Mouse (Mus musculus): ENCODE measurements around the gene Kcna10. TPM values are rescaled to one million over a fixed set of nuclear protein-coding genes. Genes with fewer than 3 reads are reported as not detected.

Gene Kcna10
- polyA plus RNA-seq, 1 experiment from 2014 or later = not detected

DNA sequence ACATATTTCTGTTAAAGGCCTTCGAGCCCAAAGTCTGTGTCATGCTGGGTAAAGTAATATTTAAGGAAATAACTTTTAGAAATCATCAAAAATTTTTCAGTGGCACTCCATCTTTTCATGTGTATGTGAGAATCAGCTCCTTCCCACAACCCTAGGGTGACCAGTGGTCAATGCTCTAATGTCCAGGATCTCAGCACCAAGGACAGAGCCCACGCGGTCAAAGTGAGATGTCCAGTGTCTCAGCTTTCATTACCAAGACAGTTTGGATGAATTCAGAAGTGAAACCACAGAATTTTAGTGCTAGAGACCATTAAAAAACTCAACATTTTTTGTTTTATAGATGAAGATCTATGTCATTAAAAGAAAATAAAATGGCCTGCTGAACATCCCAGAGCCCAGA, 10.9 kb upstream of the Kcna10 start:
- WGBS (ENCODE audit: insufficient replicate concordance) = 53% methylated on average over 3 of the region's 3 CpGs
- no peak for ATAC-seq

DNA sequence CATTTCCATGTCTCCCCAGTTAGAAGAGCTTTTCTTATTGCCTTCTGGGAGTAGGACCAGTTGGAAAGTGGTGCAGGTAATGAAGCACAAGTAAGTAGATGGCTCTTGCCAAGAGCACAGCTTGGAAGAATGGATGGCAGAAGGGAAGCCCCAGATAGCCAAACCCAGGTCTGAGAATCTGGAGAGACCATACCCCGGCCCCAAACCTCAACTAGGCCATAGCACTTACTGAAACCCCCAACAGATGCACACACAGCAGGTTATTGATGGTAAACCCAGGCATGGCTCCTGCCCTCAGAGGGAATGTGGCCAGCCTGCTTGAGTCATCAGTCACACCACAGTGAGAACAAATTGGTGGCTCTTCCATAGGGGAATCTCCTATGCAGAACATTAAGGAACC, 10.3 kb upstream of the Kcna10 start:
- Histone ChIP-seq H3K27me3 (replicated peaks) (no peaks in the 10 kb centered on the region), H3K36me3 (no peaks in the 10 kb centered on the region), H3K9ac (no peak overlapping the region), H3K4me2 (no peak overlapping the region), H3K4me1 (no peaks in the 10 kb centered on the region), H3K27ac (no peak overlapping the region), H3K4me3 (no peak overlapping the region), H3K9me3 (replicated peaks) (no peaks in the 10 kb centered on the region)
- WGBS (ENCODE audit: insufficient replicate concordance) = 53% methylated on average over 1 of the region's 1 CpGs
- ATAC-seq = no peak

More for the DNA sequence above, 10.9 kb upstream of the Kcna10 start:
- Histone ChIP-seq H3K9me3 (replicated peaks) (no peaks in the 10 kb centered on the region), H3K4me1 (no peaks in the 10 kb centered on the region), H3K4me3 (no peak overlapping the region), H3K27me3 (replicated peaks) (no peaks in the 10 kb centered on the region), H3K27ac (no peak overlapping the region), H3K9ac (no peak overlapping the region), H3K36me3 (no peaks in the 10 kb centered on the region), H3K4me2 (no peak overlapping the region)

DNA sequence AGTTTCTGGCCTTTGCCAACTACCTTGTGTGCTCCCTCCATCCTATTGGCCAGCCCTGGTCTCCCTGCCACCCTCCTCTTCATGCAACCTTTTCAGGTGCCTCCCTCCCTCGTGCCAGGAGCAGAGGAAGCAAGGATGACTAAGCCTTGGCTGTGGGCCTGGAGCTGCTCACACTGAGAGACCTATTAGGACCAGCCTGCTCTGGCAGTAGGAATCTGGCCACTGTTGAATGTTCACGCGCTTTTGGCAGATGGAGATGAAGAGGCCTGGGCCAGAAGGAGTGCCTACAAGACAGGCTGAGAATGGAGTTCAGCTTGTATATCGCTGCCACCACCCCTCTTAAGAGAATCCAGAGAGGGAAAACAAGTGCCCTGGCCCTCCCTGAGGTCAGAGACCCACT, 7.4 kb upstream of the Kcna10 start:
- no peak for ATAC-seq

DNA sequence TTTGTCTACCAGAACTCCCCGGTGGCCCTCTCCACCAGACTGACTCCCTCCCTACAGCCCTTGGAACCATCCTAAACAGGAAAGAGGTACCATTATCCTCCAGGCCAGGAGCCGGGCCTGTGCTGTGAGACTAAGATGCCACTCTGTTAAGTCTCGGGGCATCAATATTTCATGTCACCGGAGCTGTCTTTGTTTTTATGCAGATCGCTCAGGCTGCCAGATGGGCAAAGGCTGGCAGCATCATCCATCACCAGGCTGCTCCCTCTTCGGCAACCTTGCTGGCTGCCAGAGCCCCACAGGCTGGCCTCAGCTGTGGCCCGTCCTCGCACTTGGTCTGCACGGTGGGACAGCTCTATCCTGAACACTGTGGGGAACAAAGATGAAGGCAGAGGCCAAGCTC, 6.4 kb upstream of the Kcna10 start:
- ATAC-seq = no peak
- Histone ChIP-seq H3K36me3 (no peaks in the 10 kb centered on the region), H3K9ac (no peak overlapping the region), H3K27me3 (replicated peaks) (no peaks in the 10 kb centered on the region), H3K4me3 (no peak overlapping the region), H3K4me2 (no peak overlapping the region), H3K27ac (no peak overlapping the region), H3K9me3 (replicated peaks) (no peaks in the 10 kb centered on the region), H3K4me1 (no peaks in the 10 kb centered on the region)
- WGBS (ENCODE audit: insufficient replicate concordance) = 69% methylated on average over 9 of the region's 9 CpGs

More for the DNA sequence above, 7.4 kb upstream of the Kcna10 start:
- Histone ChIP-seq H3K36me3 (no peaks in the 10 kb centered on the region), H3K9me3 (replicated peaks) (no peaks in the 10 kb centered on the region), H3K27ac (no peak overlapping the region), H3K9ac (no peak overlapping the region), H3K27me3 (replicated peaks) (no peaks in the 10 kb centered on the region), H3K4me2 (no peak overlapping the region), H3K4me1 (no peaks in the 10 kb centered on the region), H3K4me3 (no peak overlapping the region)
- 50% methylated on average over 4 of the region's 4 CpGs for WGBS (ENCODE audit: insufficient replicate concordance)

DNA sequence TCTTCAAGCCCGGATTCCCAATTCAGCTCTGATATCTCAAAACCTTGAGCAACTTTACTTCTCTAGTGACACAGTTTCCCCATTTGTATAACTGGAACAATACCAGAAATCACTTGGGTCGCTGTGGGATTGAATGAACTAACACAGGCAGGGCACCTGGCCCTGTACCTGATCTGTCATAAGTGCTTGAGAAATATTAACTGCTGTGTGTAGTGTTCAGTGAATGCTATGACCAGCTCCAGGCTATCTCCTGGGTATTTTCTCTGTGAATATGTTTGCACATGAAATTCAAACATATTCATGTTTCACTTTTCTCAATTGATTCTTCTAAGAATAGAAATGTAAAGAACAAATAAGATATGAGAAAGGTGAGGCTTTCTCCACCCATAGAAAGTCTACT, 2.0 kb upstream of the Kcna10 start:
- Histone ChIP-seq H3K9ac (no peak overlapping the region), H3K4me1 (no peaks in the 10 kb centered on the region), H3K4me3 (no peak overlapping the region), H3K4me2 (no peak overlapping the region), H3K27ac (no peak overlapping the region), H3K27me3 (replicated peaks) (no peaks in the 10 kb centered on the region), H3K9me3 (replicated peaks) (no peaks in the 10 kb centered on the region), H3K36me3 (no peaks in the 10 kb centered on the region)
- ATAC-seq = no peak
- WGBS (ENCODE audit: insufficient replicate concordance) = 52% methylated on average over 2 of the region's 2 CpGs

DNA sequence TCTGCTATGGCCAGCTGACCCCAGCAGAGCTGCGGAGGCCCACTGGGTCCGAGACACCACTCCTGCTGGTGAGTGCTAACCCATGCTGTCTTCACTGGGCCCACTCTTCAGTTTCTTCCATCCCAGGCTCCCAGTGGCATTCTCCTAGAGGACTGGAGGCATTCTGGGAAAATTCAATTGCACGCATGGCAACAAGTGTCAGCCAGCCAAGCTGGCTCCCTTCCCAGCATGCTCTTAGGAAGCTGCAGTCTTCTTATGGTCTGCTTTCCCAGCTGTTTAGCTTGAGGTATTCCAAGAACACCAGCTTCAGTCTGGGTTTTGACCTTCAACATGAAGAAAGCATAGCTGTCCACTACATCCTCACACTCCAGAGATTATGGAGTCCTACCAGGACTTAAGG, 322 bp downstream of the Kcna10 start:
- ATAC-seq = no peak
- no peak overlapping the region for H3K4me2 ChIP-seq
- 60% methylated on average over 3 of the region's 3 CpGs for WGBS (ENCODE audit: insufficient replicate concordance)
- H3K27me3 ChIP-seq (replicated peaks) = no peaks in the 10 kb centered on the region
- H3K9me3 ChIP-seq (replicated peaks) = no peaks in the 10 kb centered on the region
- H3K4me1 ChIP-seq = no peaks in the 10 kb centered on the region
- no peaks in the 10 kb centered on the region for H3K36me3 ChIP-seq
- no peak overlapping the region for H3K9ac ChIP-seq
- no peak overlapping the region for H3K4me3 ChIP-seq
- no peak overlapping the region for H3K27ac ChIP-seq

DNA sequence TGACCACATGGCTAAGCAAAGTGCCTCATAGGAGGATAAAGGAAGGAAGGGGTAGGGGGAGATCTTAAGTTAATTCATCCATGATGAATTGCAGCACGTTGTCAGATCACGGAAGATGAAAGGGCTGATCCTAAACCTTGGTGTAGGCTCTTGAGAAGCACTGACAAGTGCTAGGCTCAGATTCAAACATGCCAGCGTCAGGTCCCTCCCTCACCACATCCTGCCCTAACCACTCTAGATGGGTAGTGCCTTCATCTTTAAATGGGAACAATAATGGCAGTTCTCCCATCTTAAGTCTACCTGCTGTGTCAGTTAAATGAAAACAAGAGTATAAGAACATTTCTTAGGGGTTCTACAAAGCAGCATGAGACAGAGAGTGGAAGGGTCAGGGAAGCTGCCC, 2.7 kb downstream of the Kcna10 start:
- Histone ChIP-seq H3K9ac (no peak overlapping the region), H3K4me2 (no peak overlapping the region), H3K9me3 (replicated peaks) (no peaks in the 10 kb centered on the region), H3K4me3 (no peak overlapping the region), H3K36me3 (no peaks in the 10 kb centered on the region), H3K27me3 (replicated peaks) (no peaks in the 10 kb centered on the region), H3K4me1 (no peaks in the 10 kb centered on the region), H3K27ac (no peak overlapping the region)
- 66% methylated on average over 3 of the region's 3 CpGs for WGBS (ENCODE audit: insufficient replicate concordance)
- ATAC-seq = no peak

DNA sequence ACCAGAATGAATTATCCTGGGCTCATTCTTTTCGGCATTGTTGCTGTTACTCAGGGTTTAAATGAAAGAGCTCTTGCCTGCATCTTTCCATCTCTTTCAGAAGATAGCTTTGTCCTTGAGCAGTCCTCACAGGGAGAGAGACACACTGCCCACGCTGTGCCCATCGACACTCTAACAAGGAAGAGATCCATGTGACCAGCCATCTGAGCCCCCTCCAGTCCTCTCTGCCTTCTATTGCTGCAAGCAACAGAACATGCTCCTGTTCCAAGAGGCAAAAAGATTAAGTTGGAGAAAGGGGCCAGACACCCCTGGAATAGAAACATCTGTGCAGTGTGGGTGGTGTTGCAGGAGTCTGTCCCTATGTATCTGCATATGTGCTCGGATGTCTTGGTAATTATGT, 4.2 kb downstream of the Kcna10 start:
- Histone ChIP-seq H3K4me1 (no peaks in the 10 kb centered on the region), H3K27me3 (replicated peaks) (no peaks in the 10 kb centered on the region), H3K9me3 (replicated peaks) (no peaks in the 10 kb centered on the region), H3K36me3 (no peaks in the 10 kb centered on the region), H3K4me3 (no peak overlapping the region), H3K4me2 (no peak overlapping the region), H3K27ac (no peak overlapping the region), H3K9ac (no peak overlapping the region)
- WGBS (ENCODE audit: insufficient replicate concordance) = 70% methylated on average over 4 of the region's 4 CpGs
- no peak for ATAC-seq

DNA sequence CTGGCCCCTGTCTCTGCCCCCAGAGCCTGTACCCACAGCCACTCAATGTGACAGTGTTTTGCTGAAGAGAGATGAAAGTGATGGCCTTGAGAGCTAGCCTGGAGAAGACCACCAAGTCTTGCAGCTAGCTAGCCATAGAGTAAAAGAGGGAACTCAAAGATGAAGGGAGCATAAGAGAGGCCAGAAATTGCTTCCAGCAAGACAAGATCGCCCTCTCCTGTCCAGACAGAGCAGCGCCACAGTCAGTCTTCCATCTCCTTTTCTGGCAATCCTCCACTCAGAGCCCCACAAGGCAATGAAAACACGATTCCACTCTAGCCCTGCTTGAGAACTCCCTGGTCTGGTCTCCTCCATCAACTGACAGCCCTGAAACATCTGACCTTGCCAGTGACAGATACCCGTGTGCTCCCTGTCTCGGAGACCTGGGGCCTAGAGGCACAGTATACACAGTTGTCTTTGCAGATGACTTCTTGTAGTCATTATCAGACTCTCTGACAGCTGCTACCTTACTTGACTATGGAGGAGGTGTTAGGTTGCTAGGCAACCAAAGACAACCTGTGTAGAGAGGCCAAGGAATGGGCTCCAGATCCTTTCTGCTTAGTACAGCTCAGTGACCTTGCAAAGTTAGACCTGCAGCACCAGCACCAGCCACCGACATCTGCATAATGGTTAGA, 5.5 kb downstream of the Kcna10 start:
- Histone ChIP-seq H3K36me3 (no peaks in the 10 kb centered on the region), H3K27ac (no peak overlapping the region), H3K4me1 (no peaks in the 10 kb centered on the region), H3K4me3 (no peak overlapping the region), H3K4me2 (no peak overlapping the region), H3K9me3 (replicated peaks) (no peaks in the 10 kb centered on the region), H3K27me3 (replicated peaks) (no peaks in the 10 kb centered on the region), H3K9ac (no peak overlapping the region)
- WGBS (ENCODE audit: insufficient replicate concordance) = 36% methylated on average over 6 of the region's 6 CpGs
- ATAC-seq = no peak

DNA sequence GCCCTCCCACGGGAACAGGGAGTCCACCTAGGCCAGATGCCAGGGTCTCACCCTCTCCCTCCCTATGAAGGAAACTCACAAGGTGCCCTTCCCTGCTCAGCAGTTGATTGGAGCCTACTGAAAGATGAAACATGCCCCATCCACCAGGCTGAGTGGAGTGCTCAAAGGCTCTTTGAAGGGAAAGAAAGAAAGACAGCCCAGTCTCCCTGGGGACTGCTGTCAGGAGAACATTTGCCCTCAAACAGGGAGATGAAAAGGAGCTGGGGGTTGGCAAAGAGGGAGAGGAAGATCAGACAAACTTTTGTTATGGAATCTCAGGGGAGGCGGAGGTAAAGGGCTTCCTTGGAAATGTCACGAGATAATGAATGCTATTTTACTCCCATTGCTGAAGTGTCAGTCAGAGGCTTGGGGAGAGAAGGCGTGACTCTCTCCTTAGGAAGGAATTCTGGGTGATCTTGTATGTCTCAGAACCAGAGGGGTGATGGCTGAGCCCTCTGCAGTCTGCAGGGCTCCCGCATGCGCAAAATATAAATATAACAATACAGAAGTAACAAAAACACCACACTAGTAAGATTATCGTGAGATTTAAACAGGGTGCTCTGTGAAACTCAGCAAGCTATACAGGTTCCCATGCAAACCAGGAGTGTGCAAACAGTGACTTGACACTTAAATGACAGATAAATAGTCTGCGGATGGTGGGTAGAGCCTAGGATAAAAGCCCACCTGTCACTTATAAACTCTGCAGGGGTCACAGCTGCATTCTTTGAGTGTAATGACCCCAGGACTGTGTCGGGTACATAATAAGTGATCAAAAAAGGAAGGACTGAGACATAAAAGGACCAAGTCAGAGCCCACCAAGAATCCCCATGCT, 18.7 kb downstream of the Kcna10 start:
- 42% methylated on average over 9 of the region's 9 CpGs for WGBS (ENCODE audit: insufficient replicate concordance)
- no peaks in the 10 kb centered on the region for H3K36me3 ChIP-seq
- H3K27ac ChIP-seq = no peak overlapping the region

DNA sequence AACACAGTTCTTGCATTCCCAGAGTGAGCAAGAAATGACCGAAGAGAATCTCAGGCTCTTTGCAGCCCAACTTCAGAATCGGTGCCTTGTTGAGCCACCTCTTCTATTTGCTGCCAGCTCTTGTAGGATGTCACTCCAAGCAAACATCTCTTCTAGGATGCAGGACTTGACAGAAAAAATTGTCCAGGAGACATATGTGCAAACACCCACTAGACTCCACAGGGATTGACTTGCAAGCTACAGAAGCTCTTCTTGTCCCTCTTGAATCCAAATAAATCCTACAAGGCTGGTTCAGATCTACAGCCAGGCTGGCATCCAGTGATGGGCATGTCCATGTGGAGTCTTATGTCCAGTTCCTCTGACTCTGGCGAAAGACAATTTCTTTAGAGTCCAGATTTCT, 21.6 kb downstream of the Kcna10 start:
- peaks cover 4% of the 10 kb centered on the region for H3K27me3 ChIP-seq (replicated peaks)
- WGBS (ENCODE audit: insufficient replicate concordance) = 61% methylated on average over 3 of the region's 3 CpGs
- no peaks in the 10 kb centered on the region for H3K36me3 ChIP-seq
- H3K9ac ChIP-seq = no peak overlapping the region
- no peak overlapping the region for H3K4me2 ChIP-seq
- H3K9me3 ChIP-seq (replicated peaks) = no peaks in the 10 kb centered on the region
- no peak for ATAC-seq
- no peak overlapping the region for H3K27ac ChIP-seq
- H3K4me1 ChIP-seq = no peaks in the 10 kb centered on the region
- H3K4me3 ChIP-seq = no peak overlapping the region

More for the DNA sequence above, 18.7 kb downstream of the Kcna10 start:
- Histone ChIP-seq H3K9me3 (replicated peaks) (no peaks in the 10 kb centered on the region), H3K9ac (no peak overlapping the region), H3K27me3 (replicated peaks) (peaks cover 4% of the 10 kb centered on the region), H3K4me2 (no peak overlapping the region), H3K4me1 (no peaks in the 10 kb centered on the region), H3K4me3 (no peak overlapping the region)
- no peak for ATAC-seq

DNA sequence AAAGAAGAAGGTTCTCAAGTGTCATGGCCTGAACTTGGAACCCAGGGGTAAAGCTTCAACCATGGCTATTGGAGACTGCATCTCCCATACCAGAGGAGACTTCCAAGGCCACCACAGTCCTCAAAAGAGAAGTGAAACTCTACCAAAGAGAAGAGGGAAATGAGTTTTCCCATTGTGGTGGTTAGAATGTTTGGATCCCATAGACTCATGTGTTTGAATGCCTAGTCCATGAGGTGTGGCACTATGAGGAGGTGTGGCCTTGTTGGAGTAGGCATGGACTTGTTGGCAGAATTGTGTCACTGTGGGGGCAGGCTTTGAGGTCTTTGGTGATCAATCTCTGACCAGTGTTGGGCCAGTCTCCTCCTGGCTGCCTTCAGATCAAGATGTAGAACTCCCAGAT, 22.3 kb downstream of the Kcna10 start:
- H3K27ac ChIP-seq = no peak overlapping the region
- no peak overlapping the region for H3K4me2 ChIP-seq
- no peaks in the 10 kb centered on the region for H3K4me1 ChIP-seq
- H3K9ac ChIP-seq = no peak overlapping the region
- no peaks in the 10 kb centered on the region for H3K9me3 ChIP-seq (replicated peaks)
- no peak overlapping the region for H3K4me3 ChIP-seq
- ATAC-seq = no peak
- peaks cover 4% of the 10 kb centered on the region for H3K27me3 ChIP-seq (replicated peaks)
- no peaks in the 10 kb centered on the region for H3K36me3 ChIP-seq
